In genomic region chr9:18785316-18785715, GRCm38 (mm10) we compare ENCODE assay signal across 35 mouse cellular contexts. TPM values are rescaled to one million over a fixed set of nuclear protein-coding genes. Genes with fewer than 3 reads are reported as not detected.
DNase-seq lines count a peak whose midpoint lies in the region; ATAC-seq and TF ChIP-seq lines count a peak whose summit lies in the region.
"Had no signal": no experiment of that assay in that cellular context is flagged by ENCODE, and none has a peak within 500 bp of the region (broad histone marks: within the 10 kb centered on the region; RNA-seq: fewer than 3 reads in every experiment).

No protein-coding gene starts in this region.

- dilution Hi-C loops in CH12.LX (cut with MboI; ENCODE audit: extremely low pct_ligation_motif_present, extremely low pct_unique_long_range_greater_than_20kb, low sequenced_read_pairs), result no loop called here

- H3K4me2 ChIP-seq in hindbrain, embryonic 11.5 days (replicated peaks; ENCODE audit: low read depth, low read length), result no peak overlapping the region
- no peak overlapping the region for H3K4me2 ChIP-seq in hindbrain, embryonic 13.5 days
- no peak overlapping the region for H3K4me2 ChIP-seq in CH12.LX (ENCODE audit: insufficient read depth, low read depth, poor library complexity, severe bottlenecking)
- H3K4me2 ChIP-seq: embryonic facial prominence, embryonic 12.5 days; embryonic facial prominence, embryonic 15.5 days; forebrain, embryonic 15.5 days; heart, embryonic 11.5 days; heart, embryonic 15.5 days; hindbrain, embryonic 15.5 days had no signal

- TF ChIP-seq EP300 in CH12.LX (IDR thresholded peaks at IDR 0.05; ENCODE audit: low read length), result no peak

- no peak for ATAC-seq in hindbrain, embryonic 11.5 days (ENCODE audit: low FRiP score)
- ATAC-seq in hindbrain, embryonic 13.5 days (ENCODE audit: low FRiP score), result no peak
- ATAC-seq in CD4-positive, CD25-positive, alpha-beta regulatory T cell, adult 4 months, result no peak
- ATAC-seq: activated CD4-positive, CD25-positive, alpha-beta regulatory T cell, adult 4 months; forebrain, embryonic 15.5 days; intestine, postnatal 0 days; Patski had no signal

- no peak overlapping the region for H3K27ac ChIP-seq in hindbrain, embryonic 11.5 days (ENCODE audit: low read depth, low read length)
- no peak overlapping the region for H3K27ac ChIP-seq in hindbrain, embryonic 13.5 days
- H3K27ac ChIP-seq in CH12.LX (ENCODE audit: insufficient read depth, low read depth), result no peak overlapping the region
- H3K27ac ChIP-seq: embryonic facial prominence, embryonic 12.5 days; embryonic facial prominence, embryonic 15.5 days; forebrain, embryonic 15.5 days; heart, embryonic 15.5 days; hindbrain, embryonic 10.5 days; hindbrain, embryonic 15.5 days had no signal

- H3K27me3 ChIP-seq in hindbrain, embryonic 11.5 days (ENCODE audit: control insufficient read depth, insufficient read depth, low read length), result no peaks in the 10 kb centered on the region
- H3K27me3 ChIP-seq in hindbrain, embryonic 13.5 days, result no peaks in the 10 kb centered on the region
- H3K27me3 ChIP-seq in CH12.LX (replicated peaks), result no peaks in the 10 kb centered on the region
- H3K27me3 ChIP-seq: embryonic facial prominence, embryonic 12.5 days; embryonic facial prominence, embryonic 15.5 days; forebrain, embryonic 15.5 days; heart, embryonic 15.5 days; hindbrain, embryonic 15.5 days; Patski had no signal

- no peak for TF ChIP-seq CTCF in CH12.LX (conservative IDR thresholded peaks at IDR 0.05 in 1 of 2, IDR thresholded peaks at IDR 0.05 in 1 of 2; ENCODE audit: low read depth in 2 of 2, low read length in 2 of 2)

- TF ChIP-seq RAD21 in CH12.LX (IDR thresholded peaks at IDR 0.05; ENCODE audit: low read depth, low read length), result no peak

- WGBS in hindbrain, embryonic 11.5 days, result 58% methylated on average over 7 of the region's 7 CpGs
- WGBS in hindbrain, embryonic 13.5 days, result 58% methylated on average over 7 of the region's 7 CpGs

- peak; percentile 0 for DNase-seq in hindbrain, embryonic 11.5 days (ENCODE audit: low spot score)
- DNase-seq in CH12.LX (ENCODE audit: extremely low read depth) (peak; percentile 5), ES-CJ7 (ENCODE audit: low read depth, low spot score) (peak; percentile 42)
- DNase-seq in cerebellum, adult 8-10 months, result no peak
- DNase-seq in left cerebral cortex, adult 18-20 months (ENCODE audit: low spot score in 2 of 2), result no peak
- DNase-seq: adrenal gland, adult 8-10 months; adrenal gland, postnatal 25 days; cerebellum, adult 18-20 months; cerebellum, adult 9-11 months; cerebellum, postnatal 25 days; gastrocnemius, postnatal 10 days; gastrocnemius, postnatal 36 days; heart, postnatal 10 days; heart, postnatal 36 days; kidney, adult 2 months had no signal

- no peaks in the 10 kb centered on the region for H3K36me3 ChIP-seq in hindbrain, embryonic 11.5 days (ENCODE audit: control insufficient read depth, insufficient read depth, low read length)
- H3K36me3 ChIP-seq in hindbrain, embryonic 13.5 days, result no peaks in the 10 kb centered on the region
- H3K36me3 ChIP-seq in CH12.LX (replicated peaks in 1 of 2; ENCODE audit: control insufficient read depth in 1 of 2, insufficient read depth in 1 of 2, low read length in 1 of 2), result no peaks in the 10 kb centered on the region
- H3K36me3 ChIP-seq: embryonic facial prominence, embryonic 12.5 days; embryonic facial prominence, embryonic 15.5 days; forebrain, embryonic 15.5 days; G1E; heart, embryonic 15.5 days; hindbrain, embryonic 10.5 days; hindbrain, embryonic 15.5 days had no signal

- H3K9me3 ChIP-seq in hindbrain, embryonic 11.5 days (ENCODE audit: control insufficient read depth, low read length), result no peaks in the 10 kb centered on the region
- H3K9me3 ChIP-seq in hindbrain, embryonic 13.5 days, result no peaks in the 10 kb centered on the region
- no peaks in the 10 kb centered on the region for H3K9me3 ChIP-seq in CH12.LX (replicated peaks; ENCODE audit: low read length)
- H3K9me3 ChIP-seq: embryonic facial prominence, embryonic 12.5 days; embryonic facial prominence, embryonic 15.5 days; forebrain, embryonic 15.5 days; G1E; heart, embryonic 15.5 days; hindbrain, embryonic 10.5 days; hindbrain, embryonic 15.5 days had no signal

- H3K4me3 ChIP-seq in hindbrain, embryonic 11.5 days (ENCODE audit: low read depth, low read length), result no peak overlapping the region
- no peak overlapping the region for H3K4me3 ChIP-seq in hindbrain, embryonic 13.5 days
- no peak overlapping the region for H3K4me3 ChIP-seq in CH12.LX (replicated peaks in 1 of 3; ENCODE audit: low read depth in 2 of 3, low read length in 2 of 3, poor library complexity in 1 of 3)
- H3K4me3 ChIP-seq: embryonic facial prominence, embryonic 12.5 days; embryonic facial prominence, embryonic 15.5 days; forebrain, embryonic 15.5 days; heart, embryonic 15.5 days; hindbrain, embryonic 10.5 days; hindbrain, embryonic 15.5 days had no signal

- H3K9ac ChIP-seq in hindbrain, embryonic 11.5 days (ENCODE audit: low read depth, low read length), result no peak overlapping the region
- no peak overlapping the region for H3K9ac ChIP-seq in hindbrain, embryonic 13.5 days
- no peak overlapping the region for H3K9ac ChIP-seq in CH12.LX (ENCODE audit: insufficient read depth, low read depth)
- H3K9ac ChIP-seq: embryonic facial prominence, embryonic 12.5 days; embryonic facial prominence, embryonic 15.5 days; forebrain, embryonic 15.5 days; heart, embryonic 15.5 days; hindbrain, embryonic 15.5 days had no signal

- in situ Hi-C loops in CH12.LX (cut with MboI; ENCODE audit: low pct_ligation_motif_present, low pct_unique_long_range_greater_than_20kb, low sequenced_read_pairs), result no loop called here

- no peaks in the 10 kb centered on the region for H3K4me1 ChIP-seq in hindbrain, embryonic 11.5 days (replicated peaks; ENCODE audit: control insufficient read depth, insufficient read depth, low read length)
- H3K4me1 ChIP-seq in hindbrain, embryonic 13.5 days (replicated peaks), result no peaks in the 10 kb centered on the region
- no peaks in the 10 kb centered on the region for H3K4me1 ChIP-seq in CH12.LX (ENCODE audit: control insufficient read depth in 1 of 2, insufficient read depth in 2 of 2)
- H3K4me1 ChIP-seq: embryonic facial prominence, embryonic 12.5 days; embryonic facial prominence, embryonic 15.5 days; forebrain, embryonic 15.5 days; heart, embryonic 15.5 days; hindbrain, embryonic 10.5 days; hindbrain, embryonic 15.5 days had no signal

- no peaks in the 10 kb centered on the region for H3K79me2 ChIP-seq in CH12.LX (replicated peaks; ENCODE audit: control insufficient read depth, extremely low read depth, insufficient read depth, poor library complexity, severe bottlenecking)

- no peak for TF ChIP-seq POLR2A in CH12.LX (IDR thresholded peaks at IDR 0.05; ENCODE audit: low read depth, low read length)

TF ChIP-seq in CH12.LX, 34 proteins besides CTCF, POLR2A, EP300 and RAD21:
- TF ChIP-seq NELFE (IDR thresholded peaks at IDR 0.05; ENCODE audit: low read depth, low read length), result no peak
- TF ChIP-seq SMC3 (IDR thresholded peaks at IDR 0.05; ENCODE audit: low read depth, low read length), result no peak

RNA-seq across cellular contexts. Expression of gene Olfr24, which starts 21.5 kb away (rescaled TPM):
- not detected in 2 replicates for polyA plus RNA-seq in hindbrain, embryonic 11.5 days (2014; fragmentation: Nextera tagmentation; extraction: Ambion mirVana)
- not detected in 2 replicates for polyA plus RNA-seq in hindbrain, embryonic 13.5 days (2015; fragmentation: Nextera tagmentation; extraction: Ambion mirVana)
- total RNA-seq in CH12.LX (2012; rRNA removed) (not detected in 2 replicates), CH12.LX (2014; rRNA removed) (not detected in 2 replicates)
- not detected in 2 replicates for polyA plus RNA-seq in CH12.LX (2012; ENCODE audit: insufficient read length, low read depth)
- not detected for polyA plus RNA-seq in CD4-positive, CD25-positive, alpha-beta regulatory T cell, adult 4 months (2017; shearing (Covaris generic))
- not detected for total RNA-seq in left cerebral cortex, adult 18-20 months (2021)
- total RNA-seq: adrenal gland, adult 8-10 months; adrenal gland, postnatal 25 days; common myeloid progenitor, adult 5-6 weeks; gastrocnemius, adult 18-20 months; gastrocnemius, postnatal 10 days; gastrocnemius, postnatal 36 days; granulocyte monocyte progenitor cell, adult 5-6 weeks; heart, adult 8-10 months; heart, postnatal 10 days; heart, postnatal 36 days had no signal
- polyA plus RNA-seq: C2C12; forebrain, embryonic 11.5 days; G1E; heart, embryonic 11.5 days; heart, embryonic 15.5 days; hindbrain, embryonic 10.5 days; hindbrain, embryonic 15.5 days; intestine, embryonic 14.5 days; intestine, postnatal 0 days; kidney, adult 2 months; Patski had no signal

RNA-seq across cellular contexts. Expression of gene Olfr828, which starts 34.0 kb away (rescaled TPM):
- not detected in 2 replicates for polyA plus RNA-seq in hindbrain, embryonic 11.5 days (2014; fragmentation: Nextera tagmentation; extraction: Ambion mirVana)
- polyA plus RNA-seq in hindbrain, embryonic 13.5 days (2015; fragmentation: Nextera tagmentation; extraction: Ambion mirVana), result not detected in 2 replicates
- total RNA-seq in CH12.LX (2012; rRNA removed) (not detected in 2 replicates), CH12.LX (2014; rRNA removed) (not detected in 2 replicates)
- polyA plus RNA-seq in CH12.LX (2012; ENCODE audit: insufficient read length, low read depth), result not detected in 2 replicates
- polyA plus RNA-seq in CD4-positive, CD25-positive, alpha-beta regulatory T cell, adult 4 months (2017; shearing (Covaris generic)), result not detected
- not detected for total RNA-seq in left cerebral cortex, adult 18-20 months (2021)
- total RNA-seq: adrenal gland, adult 8-10 months; adrenal gland, postnatal 25 days; common myeloid progenitor, adult 5-6 weeks; gastrocnemius, adult 18-20 months; gastrocnemius, postnatal 10 days; gastrocnemius, postnatal 36 days; granulocyte monocyte progenitor cell, adult 5-6 weeks; heart, adult 8-10 months; heart, postnatal 10 days; heart, postnatal 36 days had no signal
- polyA plus RNA-seq: activated CD4-positive, CD25-positive, alpha-beta regulatory T cell, adult 4 months; C2C12; embryonic facial prominence, embryonic 12.5 days; embryonic facial prominence, embryonic 15.5 days; forebrain, embryonic 11.5 days; forebrain, embryonic 15.5 days; G1E; heart, embryonic 11.5 days; heart, embryonic 15.5 days; hindbrain, embryonic 10.5 days; hindbrain, embryonic 15.5 days; intestine, embryonic 14.5 days; intestine, postnatal 0 days; kidney, adult 2 months; Patski had no signal

Comparison
In these comparisons a context has a peak if more than half of its experiments do, and no peak if none do; other contexts are left out.
1. DNase-seq: peak in hindbrain, embryonic 11.5 days (single experiment), CH12.LX (single experiment) and ES-CJ7 (single experiment); none in cerebellum, adult 8-10 months (single experiment) and left cerebral cortex, adult 18-20 months (0 of 2).